Mouse (Mus musculus) liver, embryonic 14.5 days (tissue): Measurements from ENCODE around the gene Cpne5.

Source experiments
- CTCF ChIP-seq: IDR thresholded peaks from 2 replicates; pipeline ENCODE4 v1.5.1; 2016; ENCODE audit warnings: antibody characterized with exemption, low read depth, control low read depth
- EP300 ChIP-seq: IDR thresholded peaks from 2 replicates; pipeline ENCODE4 v1.6.1; 2016; ENCODE audit warnings: antibody characterized with exemption, low read depth

DNA sequence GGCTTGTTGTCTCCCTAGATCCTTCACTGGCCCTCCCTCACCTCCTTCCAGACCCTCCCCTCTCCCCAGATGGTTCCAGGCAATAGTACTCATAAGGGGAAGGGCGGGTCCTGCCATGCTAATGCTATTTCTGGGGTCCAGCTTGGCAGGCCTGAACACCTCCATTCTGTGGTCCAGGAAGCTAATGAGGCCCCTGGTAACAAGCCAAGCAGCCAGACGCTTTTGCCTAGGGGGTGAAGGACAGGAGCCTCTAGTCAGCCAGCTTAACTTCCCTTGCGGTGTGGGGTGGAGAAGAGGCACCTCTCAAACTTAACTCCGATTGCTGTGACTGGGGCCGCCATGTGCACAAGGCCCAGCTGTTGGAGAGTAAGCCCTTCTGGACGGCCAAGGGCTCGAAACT lies 88.2 kb downstream of the Cpne5 start:
- no peak for TF ChIP-seq EP300
- TF ChIP-seq CTCF = no peak
